Mouse (Mus musculus) left cerebral cortex, postnatal 10 days (tissue): ENCODE measurements around the gene Col6a1. TPM values are rescaled to one million over a fixed set of nuclear protein-coding genes. Genes with fewer than 3 reads are reported as not detected.
"Not testable (repeated sequence)": the region's sequence is repeated elsewhere in the genome, so short reads cannot be mapped to it uniquely, and the experiment has no call there.

ENCODE experiments used
- DNase-seq, 2 experiments: peaks; one replicate each; pipeline ENCODE4 v3.0.0; 2021 to 2022; ENCODE audit warnings: low spot score in 2 of 2, mixed read lengths in 1 of 2; ENCODE audit errors: extremely low spot score in 1 of 2
- intact Hi-C: fragments of 180-260 bp; cut with DNase I; formaldehyde crosslinking; loops from one replicate; pipeline ENCODE4 v1.15.1; 2025
- total RNA-seq, 2 experiments: library from RNA; stranded (reverse); gene quantifications; 2 replicates each; pipeline ENCODE4 v1.2.3; 2021

Col6a1 gene
- 10 to 100 TPM; 32.0 to 34.3 TPM for total RNA-seq

DNA sequence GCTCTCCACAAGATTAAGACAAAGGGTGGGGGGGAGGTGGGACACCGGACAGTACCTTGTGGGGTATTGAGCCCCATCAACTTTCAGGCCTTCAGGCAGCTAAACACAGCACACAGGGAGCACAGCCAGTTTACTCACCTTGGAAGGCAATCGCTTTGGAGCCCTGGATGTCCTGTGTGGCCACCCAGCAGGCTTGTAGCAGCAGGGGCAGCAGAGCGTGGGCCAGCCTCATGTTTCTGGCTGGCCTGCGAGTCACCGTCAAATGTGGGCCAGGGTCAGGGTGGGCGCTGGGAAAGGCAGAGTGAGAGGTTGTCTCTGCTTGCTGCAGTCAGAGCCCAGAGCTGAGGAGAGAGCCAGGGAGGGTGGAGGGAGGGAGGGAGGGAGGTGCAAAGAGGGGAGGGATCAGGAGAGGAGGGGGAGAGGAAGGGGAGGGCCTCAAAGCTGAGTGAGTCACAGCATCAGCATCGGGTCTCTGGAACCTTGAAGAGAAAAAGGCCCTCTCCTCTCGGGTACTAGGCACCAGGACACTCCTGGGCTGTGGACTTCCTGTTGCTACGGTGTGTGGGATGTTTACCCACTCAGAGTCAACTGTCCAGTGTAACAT is at the start of gene Col6a1:
TSS of gene Col6a1 (minus strand) at position 487 of the 604 bp plus-strand sequence.
- no peak for DNase-seq
- intact Hi-C loops = loop anchor here (5.0 kb wide), 1 partner anchor 103 kb away; the partner anchor contains the start of gene Col6a2

DNA sequence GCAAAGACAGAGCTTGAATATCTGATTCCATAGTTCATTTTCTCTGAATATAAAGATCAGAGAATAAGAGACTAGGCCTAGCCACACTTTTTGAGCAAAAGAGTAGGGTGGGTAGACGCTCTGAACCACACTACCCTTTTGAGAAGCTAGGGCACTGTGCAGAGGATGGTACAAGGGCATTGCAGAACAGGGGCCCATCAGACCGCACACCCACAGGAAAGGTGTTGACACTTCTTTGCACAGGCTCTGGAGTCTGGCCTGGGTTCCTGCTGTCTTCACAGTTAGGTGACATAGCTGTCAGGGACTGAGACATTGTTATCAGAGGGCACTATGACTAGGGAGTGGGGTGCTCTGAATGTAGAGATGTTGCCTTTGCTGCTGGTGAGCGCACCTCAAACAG is 45.7 kb upstream of the Col6a1 start:
- intact Hi-C loops = no loop called here
- DNase-seq = no peak

DNA sequence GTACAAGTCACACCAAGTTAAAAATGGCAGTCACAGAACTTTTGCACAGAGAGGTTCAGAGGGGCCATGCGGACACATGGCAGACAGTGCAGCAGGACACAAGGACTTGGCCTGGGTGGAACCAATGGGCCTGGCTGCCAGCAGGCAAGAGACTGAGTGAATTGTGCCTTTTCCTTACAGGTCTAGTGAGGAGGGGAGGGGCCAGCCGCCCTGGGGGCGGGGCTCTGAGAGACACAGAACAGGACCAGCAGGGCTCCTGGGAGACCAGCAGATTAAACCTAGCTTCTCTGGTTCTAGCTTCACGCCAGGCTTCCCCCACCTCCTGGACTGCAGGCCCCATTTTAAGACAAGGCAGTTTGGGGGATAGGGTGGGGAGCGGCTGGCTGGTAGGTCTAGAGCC is 45.1 kb upstream of the Col6a1 start:
- DNase-seq = peak in 1 of 2 experiments; percentile 18
- intact Hi-C loops = no loop called here

DNA sequence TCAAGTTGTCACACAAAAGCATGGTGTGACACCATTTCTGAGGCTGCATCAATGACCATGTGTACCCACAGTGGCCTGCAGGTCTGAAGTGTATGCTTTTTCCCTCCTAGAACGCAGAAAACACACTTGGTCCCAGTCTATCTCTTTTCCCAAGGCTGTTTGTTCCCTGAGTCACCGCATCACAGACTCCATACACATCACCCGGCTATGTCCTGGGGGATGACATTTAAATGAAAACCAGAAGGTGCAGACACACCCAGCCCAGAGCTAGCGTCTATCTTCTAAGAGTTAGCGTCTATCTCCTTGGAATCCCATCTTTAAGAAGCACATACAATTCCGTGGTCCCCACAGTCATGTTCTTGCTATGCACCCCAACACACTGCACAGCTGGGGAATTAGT is 43.6 kb upstream of the Col6a1 start:
- DNase-seq = no peak
- intact Hi-C loops = no loop called here

- intact Hi-C loops = no loop called here
- DNase-seq = no peak
Measured at GRCm38 (mm10) chr10:76766196-76766595, 40.2 kb upstream of the Col6a1 start.

DNA sequence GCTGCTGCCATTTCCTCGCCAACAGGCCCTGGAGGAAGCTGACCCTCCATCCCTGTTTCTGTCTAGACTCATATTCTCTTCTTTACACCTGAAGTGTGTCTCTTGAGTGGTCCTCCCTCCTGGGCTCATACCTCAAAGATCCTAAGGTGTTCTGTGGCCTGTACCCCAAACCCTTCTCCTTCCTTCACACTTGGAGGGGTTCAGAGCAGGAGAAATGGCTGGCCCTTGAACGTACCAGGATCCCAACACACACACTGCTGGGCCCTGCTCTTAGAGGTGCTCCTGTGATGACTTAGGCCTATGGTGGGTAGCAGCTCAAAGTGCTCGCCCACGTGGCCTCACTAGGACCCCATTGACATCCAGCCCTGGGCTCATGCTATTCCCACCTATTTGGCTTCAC is 39.0 kb upstream of the Col6a1 start:
- intact Hi-C loops = no loop called here
- DNase-seq = peak in 1 of 2 experiments; percentile 12

- no peak for DNase-seq
- intact Hi-C loops = no loop called here
Measured at GRCm38 (mm10) chr10:76763016-76763415, 37.0 kb upstream of the Col6a1 start.

DNA sequence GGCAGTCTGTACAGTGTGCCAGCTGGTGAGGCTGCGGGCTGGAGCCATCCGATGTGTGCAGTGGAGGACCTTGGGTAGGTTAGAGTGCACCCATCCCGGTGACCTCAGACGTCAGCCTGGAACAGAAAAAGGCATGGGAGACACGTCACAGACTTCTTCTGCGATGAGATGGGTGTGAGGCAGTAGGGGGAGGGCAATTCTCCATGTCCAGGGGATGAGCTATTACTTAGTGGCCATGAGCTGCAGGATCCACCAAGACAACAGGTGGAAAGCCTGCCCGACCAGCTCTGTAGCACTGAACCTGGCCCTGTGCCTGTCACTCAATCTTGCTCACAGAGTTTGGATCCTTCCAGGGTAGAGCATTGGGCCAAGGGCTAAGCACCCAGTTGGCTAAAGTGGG is 36.4 kb upstream of the Col6a1 start:
- intact Hi-C loops = no loop called here
- no peak for DNase-seq

DNA sequence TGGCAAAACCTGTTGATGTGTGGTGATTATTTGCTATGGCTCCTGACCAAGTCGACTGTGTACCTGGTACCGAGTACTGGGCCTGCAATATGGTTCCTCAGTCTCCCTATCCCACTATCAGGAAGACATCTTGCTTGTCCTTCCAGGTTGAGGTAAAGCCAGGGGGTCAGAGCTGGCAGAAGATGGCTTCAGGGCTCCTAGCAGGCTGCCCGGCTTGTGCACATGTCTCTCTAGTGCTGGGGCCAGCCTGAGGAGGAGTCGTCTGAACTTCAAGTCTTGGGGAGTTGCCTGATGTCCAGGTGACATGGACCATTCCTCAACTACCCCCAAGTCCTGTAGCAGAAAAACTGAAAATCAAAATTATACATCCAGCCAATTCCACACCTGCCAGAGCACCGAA is 33.9 kb upstream of the Col6a1 start:
- DNase-seq = no peak
- intact Hi-C loops = no loop called here

DNA sequence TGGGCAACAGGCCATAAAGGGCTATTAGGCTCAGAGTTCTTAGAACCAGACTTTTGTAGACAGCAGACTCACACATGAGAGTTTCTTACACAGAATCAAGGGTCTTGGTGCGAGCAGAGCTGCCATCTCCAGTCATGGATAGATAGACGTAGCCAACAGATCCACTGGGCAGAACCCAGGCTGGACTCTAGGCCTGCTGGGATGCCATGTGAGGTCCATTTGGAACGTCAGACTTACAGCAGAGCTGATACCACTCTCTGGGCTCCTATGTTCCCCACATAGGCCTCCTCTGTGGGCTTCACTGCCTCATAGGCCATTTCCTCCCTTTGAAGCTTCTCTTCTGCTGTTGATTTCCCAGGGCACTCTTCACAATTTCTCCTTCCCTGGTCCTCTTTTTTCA is 27.7 kb upstream of the Col6a1 start:
- intact Hi-C loops = no loop called here
- DNase-seq = no peak

DNA sequence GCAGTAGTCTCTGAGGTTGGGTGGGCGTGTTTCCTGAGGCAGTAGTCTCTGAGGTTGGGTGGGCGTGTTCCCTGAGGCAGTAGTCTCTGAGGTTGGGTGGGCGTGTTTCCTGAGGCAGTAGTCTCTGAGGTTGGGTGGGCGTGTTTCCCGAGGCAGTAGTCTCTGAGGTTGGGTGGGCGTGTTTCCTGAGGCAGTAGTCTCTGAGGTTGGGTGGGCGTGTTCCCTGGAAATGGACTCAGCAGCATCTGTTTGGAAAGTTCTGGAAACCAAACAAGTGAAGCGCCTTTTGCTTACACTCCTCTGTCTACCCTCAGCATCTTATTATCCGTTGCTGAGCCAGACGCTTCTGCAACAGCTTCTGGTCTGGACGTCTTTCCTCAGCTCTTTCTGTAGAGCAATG is 18.3 kb upstream of the Col6a1 start:
- DNase-seq, intact Hi-C loops: not testable (repeated sequence)

GRCm38 (mm10) chr10:76736764-76737163 is 10.8 kb upstream of the Col6a1 start:
- no peak for DNase-seq
- intact Hi-C loops = loop anchor here (10.0 kb wide), 1 partner anchor 182 kb away; no protein-coding TSS in a partner anchor

DNA sequence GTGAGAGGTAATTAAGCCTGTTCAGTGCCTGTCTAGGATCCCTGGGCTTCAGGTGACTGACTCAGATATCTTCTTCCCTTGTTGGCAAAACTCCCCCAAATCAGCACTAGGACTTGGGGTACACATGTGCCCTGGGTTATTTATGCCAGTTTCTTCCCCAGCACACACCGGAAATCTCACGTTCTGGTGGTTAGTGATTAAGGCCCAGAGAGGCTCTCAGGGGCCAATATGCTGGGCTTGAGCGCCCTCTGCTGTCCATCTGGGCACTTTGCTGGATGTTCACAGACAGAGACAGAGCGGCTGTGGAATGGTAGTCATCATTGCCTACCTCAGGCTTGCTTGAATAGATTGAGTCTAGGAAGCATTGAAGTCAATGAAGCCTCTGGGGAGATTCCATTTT is 9.0 kb upstream of the Col6a1 start:
- DNase-seq = peak; percentile 81 to 82
- intact Hi-C loops = loop anchor here (5.0 to 10.0 kb wide), 2 partner anchors 180 to 268 kb away; partner anchors contain the start of genes Mcm3ap and Ybey

DNA sequence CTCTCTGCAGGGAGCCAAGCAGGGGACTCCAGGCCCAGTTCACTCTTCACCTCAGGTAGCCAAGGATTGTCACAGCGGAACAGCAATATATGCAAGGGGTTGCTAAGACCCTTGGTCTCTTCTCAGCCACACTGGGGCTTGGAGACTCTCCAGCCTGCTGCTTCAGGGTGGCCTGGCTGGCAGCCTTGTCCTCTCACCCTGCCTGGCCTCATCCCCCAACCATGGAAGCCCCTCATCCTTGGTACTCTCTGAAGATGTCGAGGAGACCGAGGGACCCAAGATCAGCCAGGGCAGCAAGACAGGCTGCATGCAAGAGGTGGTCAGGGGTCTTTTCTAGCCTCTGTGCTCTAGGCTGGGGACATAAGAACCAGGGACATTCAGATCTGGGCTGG is 7.7 kb upstream of the Col6a1 start:
- intact Hi-C loops = loop anchor here (5.0 to 10.0 kb wide), 2 partner anchors 179 to 266 kb away; partner anchors contain the start of genes Mcm3ap and Ybey
- no peak for DNase-seq

GRCm38 (mm10) chr10:76732881-76733676 is 7.1 kb upstream of the Col6a1 start:
- peak; percentile 58 to 89 for DNase-seq
- intact Hi-C loops = loop anchor here (5.0 to 10.0 kb wide), 2 partner anchors 178 to 266 kb away; partner anchors contain the start of genes Mcm3ap and Ybey

DNA sequence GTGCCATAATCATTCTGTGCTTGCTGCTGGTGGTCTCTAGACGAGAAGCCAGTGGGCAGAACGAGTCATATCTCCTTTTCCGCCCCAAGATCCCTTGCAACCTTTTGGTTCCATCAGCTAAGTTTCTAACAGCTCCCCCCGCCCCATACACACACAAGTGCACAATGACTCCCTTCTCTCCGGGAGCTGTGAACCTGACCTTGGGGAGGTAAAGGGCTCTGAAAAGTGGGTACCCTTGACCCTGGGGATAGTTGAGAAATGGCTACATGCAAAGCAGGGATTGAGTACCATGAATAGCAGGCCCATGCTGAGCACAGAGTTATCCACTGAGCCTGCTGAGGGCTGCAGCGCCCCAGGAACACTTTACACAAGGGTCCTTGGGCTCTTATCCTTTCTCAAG is 6.4 kb upstream of the Col6a1 start:
- no peak for DNase-seq
- intact Hi-C loops = loop anchor here (5.0 to 10.0 kb wide), 2 partner anchors 178 to 265 kb away; partner anchors contain the start of genes Mcm3ap and Ybey

GRCm38 (mm10) chr10:76731621-76732239 is 5.8 kb upstream of the Col6a1 start:
- DNase-seq = peak in 1 of 2 experiments; percentile 61
- intact Hi-C loops = loop anchor here (5.0 to 10.0 kb wide), 2 partner anchors 177 to 264 kb away; partner anchors contain the start of genes Mcm3ap and Ybey

- intact Hi-C loops = loop anchor here (5.0 to 10.0 kb wide), 3 partner anchors 108 to 263 kb away; partner anchors contain the start of genes Col6a2, Mcm3ap and Ybey
- DNase-seq = peak; percentile 55 to 73
Measured at GRCm38 (mm10) chr10:76729631-76730620, 4.0 kb upstream of the Col6a1 start.
